Mouse (Mus musculus) layer of hippocampus, postnatal 25 days (tissue): ENCODE measurements at regions not wholly inside any gene's neighbourhood (a gene's known extent, or its start where the extent isn't known, plus 50 kb on each side); places are given as distances from the start of the nearest gene placed in this dataset.

Source experiments
- DNase-seq, 2 experiments: peaks; one replicate each; pipeline ENCODE4 v3.0.0; 2022; ENCODE audit warnings: mixed read lengths in 2 of 2, low spot score in 1 of 2; ENCODE audit errors: extremely low spot score in 1 of 2

GRCm38 (mm10) chr7:58151713-58152112 is 504.3 kb upstream of the Atp10a start:
- DNase-seq = no peak

GRCm38 (mm10) chr7:58184913-58185312 is 471.1 kb upstream of the Atp10a start:
- no peak for DNase-seq

- no peak for DNase-seq
Measured at GRCm38 (mm10) chr7:58217726-58218125, 438.2 kb upstream of the Atp10a start.

GRCm38 (mm10) chr7:58224727-58225126 is 431.2 kb upstream of the Atp10a start:
- no peak for DNase-seq

GRCm38 (mm10) chr7:58225713-58226112 is 430.3 kb upstream of the Atp10a start:
- no peak for DNase-seq

GRCm38 (mm10) chr7:58230162-58230681 is 425.7 kb upstream of the Atp10a start:
- DNase-seq = no peak

- no peak for DNase-seq
Measured at GRCm38 (mm10) chr7:58230943-58231342, 425.0 kb upstream of the Atp10a start.

- peak in 1 of 2 experiments; percentile 40 for DNase-seq
Measured at GRCm38 (mm10) chr7:58247261-58247660, 408.7 kb upstream of the Atp10a start.
